Mouse (Mus musculus): ENCODE results near the gene Rps6kl1.

DNA sequence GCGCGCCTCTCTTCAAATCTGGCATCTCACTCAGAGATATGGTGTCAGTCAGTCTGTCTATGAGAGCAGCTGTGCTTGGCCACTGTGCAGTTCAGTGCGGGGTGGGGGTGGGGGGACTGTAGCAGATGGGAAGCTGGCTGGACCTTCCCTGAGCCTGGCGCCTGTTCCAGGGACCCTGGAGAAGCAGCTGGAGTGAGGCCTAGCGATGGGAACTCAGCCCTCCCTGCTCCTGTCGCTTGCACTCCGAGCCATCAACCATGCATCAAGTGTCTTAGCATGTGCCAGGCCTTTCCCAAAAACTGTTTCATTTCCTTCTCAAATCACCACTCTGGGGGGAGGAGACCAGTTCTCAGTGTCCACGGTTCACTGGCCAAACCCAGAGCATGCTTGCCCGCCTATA is 5.4 kb downstream of the Rps6kl1 start:
- TF ChIP-seq ZNF384 (IDR thresholded peaks at IDR 0.05; ENCODE audit: low read depth, low read length) (no peak), USF1 (IDR thresholded peaks at IDR 0.05; ENCODE audit: low read depth, low read length) (no peak), KAT2A (conservative IDR thresholded peaks at IDR 0.05; ENCODE audit: low read depth, low read length) (no peak)

Data from MEL (cell line).